Mouse (Mus musculus) fibroblast of lung, adult 2 months (primary cell): ENCODE data around the gene Vmn2r58.
"Not testable (repeated sequence)": the region's sequence is repeated elsewhere in the genome, so short reads cannot be mapped to it uniquely, and the experiment has no call there.

Experiments
- DNase-seq: peaks from one replicate; pipeline ENCODE4 v3.0.0-alpha.2; 2011; ENCODE audit warnings: low read depth

The Vmn2r58 gene

GRCm38 (mm10) chr7:41872612-41873011 is at the start of gene Vmn2r58:
TSS of gene Vmn2r58 (minus strand) at chr7:41872712.
- DNase-seq: not testable (repeated sequence)
